Mouse (Mus musculus) stomach, embryonic 14.5 days (tissue): ENCODE measurements around the gene Retnlg. TPM values are rescaled to one million over a fixed set of nuclear protein-coding genes. Genes with fewer than 3 reads are reported as not detected.

Source experiments
- polyA plus RNA-seq: library from polyadenylated mRNA; unstranded; fragments of >200 nt; fragmentation: Nextera tagmentation; extraction: Ambion mirVana; gene quantifications from 2 replicates; pipeline ENCODE4 v1.2.1, GENCODE M21; 2014

Retnlg gene
- polyA plus RNA-seq, 1 experiment from 2014 or later = 1.2 TPM

Other genes starting within 250 kb of the Retnlg start
- 0.27 TPM in 1 of 2 replicates, not detected in the other for gene Trat1, start 100.6 kb upstream of the Retnlg start, polyA plus RNA-seq
- 0.39 TPM in 1 of 2 replicates, not detected in the other for gene Retnlb, start 55.8 kb upstream of the Retnlg start, polyA plus RNA-seq
- 0.45 TPM in 1 of 2 replicates, not detected in the other for gene Retnla, start 30.1 kb upstream of the Retnlg start, polyA plus RNA-seq
- 36.1 and 40.6 TPM in 2 replicates for gene Dzip3, start 121.5 kb downstream of the Retnlg start, polyA plus RNA-seq
- gene Cip2a, start 121.6 kb downstream of the Retnlg start, polyA plus RNA-seq = 34.9 and 35.4 TPM in 2 replicates
- gene Myh15, start 184.9 kb downstream of the Retnlg start, polyA plus RNA-seq = not detected in 2 replicates